Mouse (Mus musculus): ENCODE measurements at regions not wholly inside any gene's neighbourhood (a gene's known extent, or its start where the extent isn't known, plus 50 kb on each side); places are given as distances from the start of the nearest gene placed in this dataset.

DNA sequence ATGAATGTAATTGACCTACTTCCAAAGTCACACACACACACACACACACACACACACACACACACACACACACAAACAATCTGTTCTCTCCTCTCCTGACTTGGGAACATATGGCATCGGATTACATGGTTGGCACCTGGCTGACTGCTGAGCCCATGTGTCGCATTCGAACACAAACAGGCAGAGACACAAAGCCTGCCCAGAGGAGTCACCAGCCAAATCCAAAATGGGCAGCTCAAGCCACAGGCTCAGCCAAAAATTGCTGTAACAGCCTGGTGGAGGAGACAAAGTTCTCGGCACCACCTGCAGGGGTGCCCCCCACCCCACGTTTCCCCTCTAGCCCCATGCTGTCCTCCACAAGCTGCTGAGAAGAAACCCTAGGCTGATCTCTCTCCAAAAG lies 379.7 kb upstream of the Clint1 start:
- Histone ChIP-seq H3K27me3 (replicated peaks) (no peaks in the 10 kb centered on the region), H3K4me1 (no peaks in the 10 kb centered on the region), H3K9ac (no peak overlapping the region), H3K4me3 (no peak overlapping the region), H3K9me3 (no peaks in the 10 kb centered on the region), H3K36me3 (replicated peaks) (no peaks in the 10 kb centered on the region), H3K27ac (no peak overlapping the region), H3K4me2 (no peak overlapping the region)
- 59% methylated on average over 5 of the region's 5 CpGs for WGBS
- ATAC-seq (replicated peaks) = no peak

DNA sequence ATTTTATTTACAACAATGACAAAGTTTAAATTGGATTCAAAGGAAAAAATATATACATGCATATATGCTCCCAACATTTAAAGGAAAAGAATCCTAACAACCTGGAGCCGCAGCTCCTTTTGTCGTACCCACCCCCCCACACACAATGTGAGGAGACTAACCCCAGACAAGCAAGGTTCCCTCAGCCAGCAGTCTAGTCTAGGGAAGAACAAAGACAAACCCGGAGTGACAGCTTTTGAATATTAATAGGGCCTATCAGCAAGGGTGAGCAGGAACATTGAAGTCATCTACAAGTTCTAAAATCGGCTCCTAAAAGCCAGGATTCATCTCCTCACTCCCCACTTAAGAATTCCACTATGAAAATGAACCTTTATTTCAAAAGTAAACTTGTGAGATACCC lies 374.9 kb upstream of the Clint1 start:
- Histone ChIP-seq H3K9me3 (no peaks in the 10 kb centered on the region), H3K4me2 (no peak overlapping the region), H3K9ac (no peak overlapping the region), H3K27ac (no peak overlapping the region), H3K4me3 (no peak overlapping the region), H3K27me3 (replicated peaks) (no peaks in the 10 kb centered on the region), H3K36me3 (replicated peaks) (no peaks in the 10 kb centered on the region), H3K4me1 (no peaks in the 10 kb centered on the region)
- ATAC-seq (replicated peaks) = no peak
- WGBS = 33% methylated on average over 4 of the region's 4 CpGs

DNA sequence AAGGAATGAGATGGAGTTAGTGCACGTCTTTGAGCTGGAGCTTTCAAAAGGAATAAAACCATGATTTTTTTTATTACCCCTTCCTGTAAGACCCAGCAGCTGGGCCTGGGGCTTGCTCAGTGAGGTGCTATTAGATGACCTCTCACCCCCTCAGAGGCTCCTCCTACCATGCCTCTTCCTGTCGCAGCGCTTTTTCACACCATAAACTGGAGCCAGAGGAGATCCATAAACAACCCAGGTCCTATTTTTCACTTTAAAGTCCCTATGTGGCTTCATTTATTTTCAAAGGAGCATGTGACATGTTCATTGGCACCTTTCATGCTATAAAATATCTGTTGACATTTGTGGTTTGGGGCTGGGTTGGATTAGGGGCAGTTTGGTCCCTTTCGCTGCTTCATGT lies 365.9 kb upstream of the Clint1 start:
- peaks cover under 1% of the 10 kb centered on the region; the same call in 1 of the 2 replicates for H3K4me1 ChIP-seq
- no peak overlapping the region for H3K4me3 ChIP-seq
- H3K9me3 ChIP-seq = no peaks in the 10 kb centered on the region
- H3K27ac ChIP-seq = no peak overlapping the region
- H3K9ac ChIP-seq = no peak overlapping the region
- no peak for ATAC-seq (replicated peaks)
- no peak overlapping the region for H3K4me2 ChIP-seq
- WGBS = 95% methylated on average over 4 of the region's 4 CpGs
- H3K36me3 ChIP-seq (replicated peaks) = no peaks in the 10 kb centered on the region
- no peaks in the 10 kb centered on the region for H3K27me3 ChIP-seq (replicated peaks)

DNA sequence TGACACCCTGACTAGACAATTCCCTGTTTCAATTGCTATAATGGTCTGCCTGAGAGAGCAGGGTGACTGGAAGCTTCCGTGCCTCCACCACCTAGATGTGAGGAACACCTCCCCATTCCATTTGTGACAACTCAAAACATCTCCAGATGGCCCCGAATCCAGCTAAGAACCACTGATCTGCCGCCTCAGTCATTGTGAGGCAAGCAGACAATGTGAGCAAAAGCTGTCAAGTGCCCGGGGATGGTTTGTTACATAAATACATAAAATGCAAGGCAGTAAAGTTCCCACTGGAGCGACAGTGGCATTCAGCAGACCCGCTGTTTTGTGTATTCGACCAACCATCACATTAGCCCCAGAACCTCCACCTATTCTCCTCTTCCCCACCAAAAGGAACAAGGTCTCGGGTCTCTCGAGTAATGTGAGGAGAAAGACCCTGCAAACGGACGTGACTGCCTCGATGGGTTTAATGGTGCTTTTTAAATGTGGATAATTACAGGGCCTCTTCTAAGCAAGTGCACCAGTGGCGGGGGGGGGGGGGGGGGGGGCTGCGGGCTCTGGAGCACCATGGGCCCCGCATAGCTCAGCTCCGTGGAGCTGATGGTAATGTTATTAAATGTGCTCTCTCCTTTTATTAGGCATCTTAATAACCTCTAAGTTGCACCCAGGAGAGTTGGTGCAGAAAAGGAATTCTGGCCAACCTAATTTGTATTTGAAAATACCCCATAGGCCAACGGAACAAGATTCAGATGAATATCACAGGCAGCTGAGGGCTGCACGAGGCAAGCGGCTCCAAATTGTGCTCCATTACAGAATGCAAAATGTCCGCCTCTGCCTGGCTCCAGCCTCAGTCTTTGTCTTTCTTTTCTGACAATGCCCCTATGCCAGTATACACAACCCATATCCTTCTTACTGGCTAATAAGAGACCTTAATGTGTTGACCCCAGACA lies 360.6 kb upstream of the Clint1 start:
- peak overlapping the region; percentile 48; the same call in 1 of the 2 replicates for H3K27ac ChIP-seq
- peaks cover 7% of the 10 kb centered on the region; the same call in 1 of the 2 replicates for H3K4me1 ChIP-seq
- WGBS = 37% methylated on average over 18 of the region's 20 CpGs
- no peak overlapping the region for H3K4me2 ChIP-seq
- H3K4me3 ChIP-seq = no peak overlapping the region
- H3K27me3 ChIP-seq (replicated peaks) = no peaks in the 10 kb centered on the region
- H3K9me3 ChIP-seq = no peaks in the 10 kb centered on the region
- no peak overlapping the region for H3K9ac ChIP-seq
- no peaks in the 10 kb centered on the region for H3K36me3 ChIP-seq (replicated peaks)
- peak; percentile 76 for ATAC-seq (replicated peaks)

GRCm38 (mm10) chr11:45495246-45495645 lies 356.6 kb upstream of the Clint1 start:
- no peak overlapping the region for H3K27ac ChIP-seq
- H3K4me1 ChIP-seq = peaks cover 7% of the 10 kb centered on the region; the same call in 1 of the 2 replicates
- H3K27me3 ChIP-seq (replicated peaks) = no peaks in the 10 kb centered on the region
- no peak overlapping the region for H3K9ac ChIP-seq
- no peak for ATAC-seq (replicated peaks)
- H3K4me3 ChIP-seq = no peak overlapping the region
- no peak overlapping the region for H3K4me2 ChIP-seq
- no peaks in the 10 kb centered on the region for H3K36me3 ChIP-seq (replicated peaks)
- 74% methylated on average over 1 of the region's 1 CpGs for WGBS
- no peaks in the 10 kb centered on the region for H3K9me3 ChIP-seq

- no peak overlapping the region for H3K4me2 ChIP-seq
- ATAC-seq (replicated peaks) = no peak
- H3K9me3 ChIP-seq = no peaks in the 10 kb centered on the region
- no peak overlapping the region for H3K27ac ChIP-seq
- no peaks in the 10 kb centered on the region for H3K4me1 ChIP-seq
- no peak overlapping the region for H3K9ac ChIP-seq
- H3K36me3 ChIP-seq (replicated peaks) = no peaks in the 10 kb centered on the region
- H3K27me3 ChIP-seq (replicated peaks) = no peaks in the 10 kb centered on the region
- no peak overlapping the region for H3K4me3 ChIP-seq
- 47% methylated on average over 4 of the region's 4 CpGs for WGBS
Measured at GRCm38 (mm10) chr11:45508566-45508965, 343.3 kb upstream of the Clint1 start.

- peaks cover 4% of the 10 kb centered on the region; the same call in 1 of the 2 replicates for H3K4me1 ChIP-seq
- no peak for ATAC-seq (replicated peaks)
- 32% methylated on average over 2 of the region's 2 CpGs for WGBS
Measured at GRCm38 (mm10) chr11:45509278-45509677, 342.6 kb upstream of the Clint1 start.

GRCm38 (mm10) chr11:45514415-45515271 lies 337.2 kb upstream of the Clint1 start:
- H3K9me3 ChIP-seq = no peaks in the 10 kb centered on the region
- no peak overlapping the region; the same call in 1 of the 2 replicates for H3K9ac ChIP-seq
- H3K4me1 ChIP-seq = peaks cover 8% of the 10 kb centered on the region; the same call in 1 of the 2 replicates
- H3K27ac ChIP-seq = peak overlapping the region; percentile 50; the same call in 1 of the 2 replicates
- H3K27me3 ChIP-seq (replicated peaks) = no peaks in the 10 kb centered on the region
- no peaks in the 10 kb centered on the region for H3K36me3 ChIP-seq (replicated peaks)
- peak; percentile 66 for ATAC-seq (replicated peaks)
- WGBS = 57% methylated on average over 10 of the region's 10 CpGs
- H3K4me3 ChIP-seq = no peak overlapping the region
- no peak overlapping the region for H3K4me2 ChIP-seq

More at GRCm38 (mm10) chr11:45509278-45509677, 342.6 kb upstream of the Clint1 start:
- Histone ChIP-seq H3K27ac (no peak overlapping the region), H3K4me2 (no peak overlapping the region), H3K27me3 (replicated peaks) (no peaks in the 10 kb centered on the region), H3K4me3 (no peak overlapping the region), H3K9me3 (no peaks in the 10 kb centered on the region), H3K9ac (no peak overlapping the region), H3K36me3 (replicated peaks) (no peaks in the 10 kb centered on the region)

- WGBS = 51% methylated on average over 6 of the region's 6 CpGs
- ATAC-seq (replicated peaks) = no peak
Measured at GRCm38 (mm10) chr11:45524720-45525119, 327.1 kb upstream of the Clint1 start.

DNA sequence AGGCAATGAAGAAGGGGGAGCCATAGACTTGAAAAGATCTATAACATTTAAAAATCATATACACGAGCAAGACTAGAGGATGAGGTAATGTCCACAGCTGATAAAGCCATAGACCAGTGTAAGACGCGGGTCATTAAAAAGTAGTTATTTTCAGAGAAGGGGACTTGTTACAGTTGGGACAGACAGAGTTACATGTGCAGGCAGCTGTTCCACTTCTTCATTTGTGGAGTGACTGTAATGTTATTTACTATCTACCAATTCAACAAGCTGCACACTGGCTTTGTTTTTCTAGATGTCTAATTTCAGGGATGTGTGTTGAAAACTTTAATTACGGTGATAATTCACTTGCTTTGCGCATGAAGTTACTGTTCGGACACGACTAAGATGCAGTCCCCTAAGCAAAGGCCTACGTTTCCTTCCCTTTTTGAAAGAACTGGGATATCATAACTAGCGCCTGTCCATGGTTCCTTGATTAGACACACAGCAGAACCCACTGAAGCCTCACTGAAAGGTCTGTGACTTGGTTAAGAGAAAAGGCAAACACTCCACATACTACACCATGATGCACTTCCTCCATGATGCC lies 320.7 kb upstream of the Clint1 start:
- no peak overlapping the region for H3K27ac ChIP-seq
- 94% methylated on average over 9 of the region's 9 CpGs for WGBS
- H3K4me2 ChIP-seq = no peak overlapping the region
- no peak for ATAC-seq (replicated peaks)
- H3K4me3 ChIP-seq = no peak overlapping the region
- no peak overlapping the region for H3K9ac ChIP-seq
- no peaks in the 10 kb centered on the region for H3K36me3 ChIP-seq (replicated peaks)
- H3K9me3 ChIP-seq = no peaks in the 10 kb centered on the region
- no peaks in the 10 kb centered on the region for H3K4me1 ChIP-seq
- H3K27me3 ChIP-seq (replicated peaks) = no peaks in the 10 kb centered on the region

More at GRCm38 (mm10) chr11:45524720-45525119, 327.1 kb upstream of the Clint1 start:
- Histone ChIP-seq H3K27me3 (replicated peaks) (no peaks in the 10 kb centered on the region), H3K36me3 (replicated peaks) (no peaks in the 10 kb centered on the region), H3K9me3 (no peaks in the 10 kb centered on the region), H3K27ac (no peak overlapping the region), H3K4me1 (peaks cover 4% of the 10 kb centered on the region; the same call in 1 of the 2 replicates), H3K4me3 (no peak overlapping the region), H3K4me2 (no peak overlapping the region), H3K9ac (no peak overlapping the region)

GRCm38 (mm10) chr11:45533402-45534056 lies 318.3 kb upstream of the Clint1 start:
- Histone ChIP-seq H3K4me2 (no peak overlapping the region), H3K27me3 (replicated peaks) (no peaks in the 10 kb centered on the region), H3K27ac (no peak overlapping the region), H3K9ac (no peak overlapping the region), H3K9me3 (no peaks in the 10 kb centered on the region), H3K4me1 (no peaks in the 10 kb centered on the region), H3K4me3 (no peak overlapping the region), H3K36me3 (replicated peaks) (no peaks in the 10 kb centered on the region)
- ATAC-seq (replicated peaks) = no peak
- WGBS = 67% methylated on average over 7 of the region's 7 CpGs

Measured in midbrain, embryonic 15.5 days (tissue).